Mouse (Mus musculus) cerebellum, postnatal 25 days (tissue): ENCODE measurements around the gene Cadm1.

ENCODE experiments used
- DNase-seq, 2 experiments: peaks; one replicate each; pipeline ENCODE4 v3.0.0; 2021; ENCODE audit warnings: mixed read lengths in 2 of 2

The Cadm1 gene

GRCm38 (mm10) chr9:47803531-47804105 lies 273.6 kb downstream of the Cadm1 start:
- no peak for DNase-seq

- no peak for DNase-seq
Observed at GRCm38 (mm10) chr9:47805658-47806057, 275.7 kb downstream of the Cadm1 start.

- DNase-seq = no peak
Observed at GRCm38 (mm10) chr9:47825668-47826067, 295.7 kb downstream of the Cadm1 start.

GRCm38 (mm10) chr9:47828762-47829161 lies 298.8 kb downstream of the Cadm1 start:
- DNase-seq = peak in 1 of 2 experiments; percentile 23

- DNase-seq = no peak
Observed at GRCm38 (mm10) chr9:47829204-47829603, 299.2 kb downstream of the Cadm1 start.

- no peak for DNase-seq
Observed at GRCm38 (mm10) chr9:47829846-47830245, 299.9 kb downstream of the Cadm1 start.

- no peak for DNase-seq
Observed at GRCm38 (mm10) chr9:47831412-47831811, 301.4 kb downstream of the Cadm1 start.

- no peak for DNase-seq
Observed at GRCm38 (mm10) chr9:47838170-47838569, 308.2 kb downstream of the Cadm1 start.

GRCm38 (mm10) chr9:47838890-47839691 lies 309.1 kb downstream of the Cadm1 start:
- DNase-seq = no peak

- no peak for DNase-seq
Observed at GRCm38 (mm10) chr9:47839692-47840025, 309.7 kb downstream of the Cadm1 start.

- peak in 1 of 2 experiments; percentile 22 for DNase-seq
Observed at GRCm38 (mm10) chr9:47843328-47843727, 313.4 kb downstream of the Cadm1 start.

GRCm38 (mm10) chr9:47846275-47846674 lies 316.3 kb downstream of the Cadm1 start:
- DNase-seq = no peak

GRCm38 (mm10) chr9:47846926-47847325 lies 317.0 kb downstream of the Cadm1 start:
- DNase-seq = no peak

- DNase-seq = no peak
Observed at GRCm38 (mm10) chr9:47847797-47848196, 317.8 kb downstream of the Cadm1 start.

- DNase-seq = no peak
Observed at GRCm38 (mm10) chr9:47848745-47849144, 318.8 kb downstream of the Cadm1 start.

GRCm38 (mm10) chr9:47856311-47856710 lies 326.3 kb downstream of the Cadm1 start:
- peak in 1 of 2 experiments; percentile 52 for DNase-seq

- no peak for DNase-seq
Observed at GRCm38 (mm10) chr9:47857235-47857634, 327.3 kb downstream of the Cadm1 start.

GRCm38 (mm10) chr9:47858134-47858533 lies 328.2 kb downstream of the Cadm1 start:
- no peak for DNase-seq

- DNase-seq = no peak
Observed at GRCm38 (mm10) chr9:47858778-47859395, 328.9 kb downstream of the Cadm1 start.

GRCm38 (mm10) chr9:47860994-47861393 lies 331.0 kb downstream of the Cadm1 start:
- no peak for DNase-seq

- no peak for DNase-seq
Observed at GRCm38 (mm10) chr9:47861783-47862182, 331.8 kb downstream of the Cadm1 start.

- DNase-seq = no peak
Observed at GRCm38 (mm10) chr9:47866001-47866400, 336.0 kb downstream of the Cadm1 start.

GRCm38 (mm10) chr9:47867474-47867873 lies 337.5 kb downstream of the Cadm1 start:
- DNase-seq = no peak

- no peak for DNase-seq
Observed at GRCm38 (mm10) chr9:47869661-47870060, 339.7 kb downstream of the Cadm1 start.
